Mouse (Mus musculus) left cerebral cortex, adult 2 months (tissue): ENCODE results near the gene Mmadhc. TPM values are rescaled to one million over a fixed set of nuclear protein-coding genes. Genes with fewer than 3 reads are reported as not detected.

ENCODE experiments used
- DNase-seq, 2 experiments: peaks; one replicate each; pipeline ENCODE4 v3.0.0; 2021 to 2022; ENCODE audit warnings: low spot score in 2 of 2, mixed read lengths in 1 of 2; ENCODE audit errors: extremely low spot score in 1 of 2
- H3K27ac ChIP-seq: fragments of 200-600 bp; 2 replicates; pipeline ENCODE4 v1.8.1; 2022
- H3K4me3 ChIP-seq: fragments of 200-600 bp; 2 replicates; pipeline ENCODE4 v1.8.1; 2022
- CTCF ChIP-seq: fragments of 200-600 bp; IDR thresholded peaks from 2 replicates; pipeline ENCODE4 v1.8.1; 2022; ENCODE audit warnings: antibody characterized with exemption, mild to moderate bottlenecking, moderate library complexity
- intact Hi-C: fragments of 180-260 bp; cut with DNase I; formaldehyde crosslinking; loops from one replicate; pipeline ENCODE4 v1.15.1; 2025
- long read RNA-seq, 2 experiments: library from polyadenylated mRNA; stranded (forward); transcript quantifications; one replicate each; pipeline ENCODE4 v2.0.0; 2021; ENCODE audit warnings: borderline mapping rate in 2 of 2
- total RNA-seq, 2 experiments: library from RNA; stranded (reverse); gene quantifications; 2 replicates each; pipeline ENCODE4 v1.2.3; 2021

Mmadhc gene
- total RNA-seq: 10 to 100 TPM; 48.1 to 57.1 TPM
- long read RNA-seq, experiment 1, transcript Mmadhc-201 (8 exons, 1,342 nt): major isoform, 7 of 18 reads
- long read RNA-seq, experiment 1, partial matches to known transcripts: 6 of 18 reads
- long read RNA-seq, experiment 1, other reads (novel, unspliced or antisense): 4 of 18 reads
- long read RNA-seq, experiment 2, transcript Mmadhc-201 (8 exons, 1,342 nt): major isoform, 7 of 20 reads
- long read RNA-seq, experiment 2, partial matches to known transcripts: 9 of 20 reads
- long read RNA-seq, experiment 2, other reads (novel, unspliced or antisense): 3 of 20 reads

DNA sequence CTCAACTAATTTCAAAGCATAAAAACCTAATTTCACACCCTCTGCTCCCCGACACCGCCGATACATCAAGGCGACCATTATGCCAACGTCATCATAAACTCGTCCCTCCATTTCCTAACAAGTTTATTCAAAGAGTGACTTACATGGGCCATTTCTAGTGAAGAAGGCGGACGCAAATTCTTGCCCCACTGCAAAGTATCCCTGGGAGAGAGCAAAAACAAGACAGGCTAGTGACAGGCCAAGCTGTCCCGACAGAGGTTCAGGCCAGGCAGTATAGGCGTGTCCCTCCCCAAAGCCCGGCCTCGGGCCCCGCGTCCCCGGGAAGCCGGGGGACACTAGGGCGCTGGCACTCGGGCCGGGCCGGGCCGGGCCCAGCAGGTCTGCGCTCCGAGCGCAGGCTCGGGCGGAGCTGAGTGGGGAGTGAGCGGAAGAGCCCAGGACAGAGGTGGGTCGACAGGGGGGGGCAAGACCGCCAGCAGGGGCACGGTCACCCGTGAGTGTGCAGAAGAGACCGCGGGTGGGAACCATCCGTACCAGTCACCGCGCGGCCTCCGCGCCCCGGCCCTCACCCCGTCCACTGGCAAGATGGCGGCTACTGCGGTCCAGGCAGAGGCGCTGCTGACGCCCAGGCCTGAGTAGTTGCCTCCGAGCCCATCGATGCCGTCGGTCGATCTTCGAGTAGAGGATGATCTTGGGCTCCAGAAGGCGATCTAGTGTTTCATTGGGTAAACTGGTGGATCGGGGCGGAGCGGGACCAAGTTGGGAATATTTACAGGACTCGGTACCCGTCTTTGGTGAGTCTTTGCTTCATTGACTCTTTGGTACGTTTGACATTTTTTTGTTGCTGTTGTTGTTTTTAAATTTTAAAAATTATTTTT, at the start of gene Mmadhc:
Mmadhc (minus strand) TSS at position 693 of the 878 bp plus-strand sequence.
- Histone ChIP-seq H3K27ac (peak within 1 kb of the TSS; percentile 93), H3K4me3 (peak within 1 kb of the TSS; percentile 73)
- DNase-seq: peak; percentile 89 to 91
- intact Hi-C loops: loop anchor here (2.0 kb wide), 1 partner anchor 1776 kb away; the partner anchor contains the start of gene Rif1
- TF ChIP-seq CTCF: no peak; the same call in 1 of the 2 replicates

DNA sequence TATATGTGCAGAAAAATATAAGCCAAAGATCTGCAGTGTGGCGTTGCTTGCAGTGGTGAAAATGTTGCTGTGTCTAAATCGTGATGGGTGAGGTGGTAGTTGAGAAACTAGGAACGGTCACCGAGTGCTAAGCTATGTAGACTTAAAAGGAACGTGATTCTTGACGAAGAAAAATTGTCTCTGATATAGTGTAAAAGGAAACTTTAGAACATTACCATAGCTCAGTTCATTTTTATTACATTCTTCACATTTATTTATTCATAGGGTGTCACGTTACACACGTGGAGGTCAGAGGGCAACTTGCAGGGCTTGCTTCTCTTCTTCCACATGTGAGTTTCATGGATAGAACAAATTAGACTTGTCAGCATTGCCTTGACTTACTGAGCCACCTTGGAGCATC, 47.0 kb upstream of the Mmadhc start:
- intact Hi-C loops: no loop called here
- Histone ChIP-seq H3K4me3 (no peak overlapping the region), H3K27ac (no peak overlapping the region)
- no peak for TF ChIP-seq CTCF
- DNase-seq: no peak

DNA sequence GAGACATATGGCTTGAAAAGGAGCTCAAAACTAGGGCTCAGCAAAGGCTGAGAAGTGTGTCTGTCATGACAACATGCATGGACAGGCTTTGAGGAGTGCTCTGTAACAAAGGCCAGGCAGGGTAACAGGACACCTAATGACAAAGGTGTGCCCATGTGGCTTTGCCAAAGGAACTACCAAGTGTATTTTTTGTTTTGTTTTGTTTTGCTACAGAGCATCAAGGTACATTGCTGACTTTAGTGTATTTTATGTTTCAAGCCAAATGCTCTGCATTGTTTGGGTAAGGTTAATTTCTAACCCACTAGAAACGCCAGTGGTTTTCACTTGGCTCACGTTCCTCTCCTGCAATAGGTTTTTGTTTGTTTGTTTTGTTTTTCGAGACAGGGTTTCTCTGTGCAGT, 42.5 kb upstream of the Mmadhc start:
- no peak overlapping the region for H3K4me3 ChIP-seq
- DNase-seq: no peak
- no peak overlapping the region for H3K27ac ChIP-seq
- intact Hi-C loops: no loop called here
- TF ChIP-seq CTCF: no peak

DNA sequence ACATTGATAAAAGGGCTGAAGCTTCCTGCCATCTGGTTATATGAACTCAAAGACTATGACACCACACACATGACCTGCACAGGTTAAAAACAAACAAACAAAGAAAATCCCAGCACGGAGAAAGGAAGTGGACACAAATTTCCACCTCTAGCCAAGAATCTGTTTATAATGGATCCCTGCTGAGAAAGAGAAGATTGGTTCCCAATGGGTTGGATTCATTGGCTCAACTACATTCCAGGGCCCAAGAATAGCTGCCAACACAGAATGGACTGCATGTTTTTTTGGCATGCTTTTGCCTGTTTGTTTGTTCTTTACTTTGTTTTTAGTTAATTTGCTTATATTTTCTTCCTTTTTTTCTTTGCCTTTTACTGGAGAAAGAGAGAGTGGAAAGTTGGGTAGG, 41.0 kb upstream of the Mmadhc start:
- no peak overlapping the region for H3K4me3 ChIP-seq
- intact Hi-C loops: no loop called here
- no peak overlapping the region for H3K27ac ChIP-seq
- DNase-seq: no peak
- no peak for TF ChIP-seq CTCF

DNA sequence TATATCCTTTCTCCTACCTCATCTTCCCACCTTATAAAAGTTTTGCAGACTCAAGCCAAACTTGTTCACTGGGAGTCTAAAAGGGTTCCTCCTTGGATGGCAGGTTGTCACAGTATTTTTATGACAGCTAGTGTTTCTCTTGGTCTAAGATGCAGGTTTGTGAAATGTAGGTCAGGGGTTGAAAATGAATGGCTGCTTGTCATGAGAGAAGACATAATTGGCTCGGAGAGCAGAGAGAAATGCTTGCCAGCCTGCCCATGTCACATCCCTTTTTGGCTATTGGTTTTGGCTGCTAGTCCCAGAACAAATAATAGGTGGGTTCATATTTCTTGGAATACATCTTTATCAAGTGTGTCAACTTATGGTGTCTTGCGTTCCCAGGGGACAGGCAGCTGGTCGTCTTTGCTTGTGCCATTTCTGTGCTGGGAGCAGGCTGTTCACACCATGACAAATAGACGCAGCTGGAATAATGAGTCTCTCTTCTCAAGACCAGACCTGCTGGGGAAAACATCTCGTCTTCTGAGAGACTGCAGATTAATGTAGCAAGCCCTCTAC, 35.2 kb upstream of the Mmadhc start:
- no peak for TF ChIP-seq CTCF
- no peak overlapping the region for H3K27ac ChIP-seq
- intact Hi-C loops: no loop called here
- DNase-seq: no peak
- no peak overlapping the region for H3K4me3 ChIP-seq

DNA sequence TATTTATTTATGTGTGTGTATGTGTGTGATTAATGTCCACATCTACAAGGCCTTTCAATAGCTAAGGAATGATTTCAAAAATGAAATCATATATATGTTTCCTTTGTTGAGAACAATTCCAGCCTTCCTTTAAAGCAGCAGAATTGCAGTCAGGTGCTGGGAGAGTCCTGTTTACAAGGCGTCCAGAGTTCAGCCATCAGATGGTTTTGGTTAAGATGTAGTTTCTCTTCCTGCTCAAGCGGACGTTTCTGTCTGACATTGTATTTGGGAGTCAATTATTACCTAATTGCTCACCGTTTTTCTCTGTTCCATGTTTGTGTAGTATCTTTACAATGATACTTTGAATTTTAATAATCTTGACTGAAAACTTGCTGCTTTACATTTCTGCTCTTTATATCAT, 31.6 kb upstream of the Mmadhc start:
- no peak overlapping the region for H3K27ac ChIP-seq
- DNase-seq: no peak
- intact Hi-C loops: no loop called here
- no peak for TF ChIP-seq CTCF
- H3K4me3 ChIP-seq: no peak overlapping the region

DNA sequence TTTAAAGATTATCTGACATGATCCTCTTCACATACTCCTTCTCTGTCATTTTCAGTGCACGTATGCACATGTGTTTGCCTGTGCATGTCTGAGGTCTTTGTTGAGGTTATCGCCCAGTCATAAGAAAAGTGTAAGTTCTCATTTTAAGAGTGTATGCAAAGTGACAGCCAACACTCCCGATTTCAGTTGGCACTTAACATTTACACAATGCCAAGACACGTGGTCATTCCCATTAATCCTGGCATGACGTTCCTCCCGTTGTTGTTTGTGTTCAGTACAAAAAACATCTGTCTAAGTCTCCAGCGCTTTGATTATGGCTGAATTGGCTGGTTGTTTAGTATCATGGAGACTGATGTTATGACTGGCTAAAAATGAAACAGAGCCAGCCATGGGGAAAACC, 28.2 kb upstream of the Mmadhc start:
- DNase-seq: no peak
- intact Hi-C loops: no loop called here
- no peak overlapping the region for H3K27ac ChIP-seq
- no peak for TF ChIP-seq CTCF
- no peak overlapping the region for H3K4me3 ChIP-seq

DNA sequence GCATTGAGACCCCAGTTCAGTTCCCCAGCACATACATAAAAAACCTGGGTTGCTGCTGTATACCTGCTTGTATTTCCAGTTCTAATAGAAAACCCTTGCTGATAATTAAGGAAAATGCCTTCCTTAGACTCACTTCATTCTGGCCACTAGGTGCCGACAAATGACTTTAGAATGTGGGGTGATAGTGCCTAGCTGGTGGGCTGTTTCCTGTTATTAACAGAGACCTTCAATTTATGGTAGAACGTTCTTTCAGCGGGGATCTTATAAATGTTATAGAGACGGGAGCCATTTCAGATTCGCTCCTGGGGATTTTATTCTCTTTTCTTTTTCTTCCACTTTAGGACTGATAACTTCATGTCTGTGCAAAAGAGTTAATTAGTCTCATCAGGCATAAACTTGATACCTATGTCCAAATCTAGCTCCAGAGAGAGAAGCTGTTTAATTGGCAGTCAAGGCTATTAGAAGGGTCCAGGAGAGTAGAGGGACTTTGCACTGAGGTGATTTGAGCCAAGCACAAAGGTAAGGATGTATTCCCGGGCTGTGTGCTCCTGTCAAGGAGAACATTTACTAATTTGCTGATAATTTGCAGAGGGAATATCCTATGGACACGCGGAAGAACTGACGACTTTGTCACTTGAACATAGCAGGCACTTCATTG, 10.2 kb upstream of the Mmadhc start:
- Histone ChIP-seq H3K4me3 (no peak overlapping the region), H3K27ac (no peak overlapping the region)
- intact Hi-C loops: loop anchor here (1.0 to 10.0 kb wide), 3 partner anchors 668 to 1524 kb away; partner anchors contain the start of gene Rnd3
- peak; percentile 76 for TF ChIP-seq CTCF
- peak; percentile 34 to 47 for DNase-seq

DNA sequence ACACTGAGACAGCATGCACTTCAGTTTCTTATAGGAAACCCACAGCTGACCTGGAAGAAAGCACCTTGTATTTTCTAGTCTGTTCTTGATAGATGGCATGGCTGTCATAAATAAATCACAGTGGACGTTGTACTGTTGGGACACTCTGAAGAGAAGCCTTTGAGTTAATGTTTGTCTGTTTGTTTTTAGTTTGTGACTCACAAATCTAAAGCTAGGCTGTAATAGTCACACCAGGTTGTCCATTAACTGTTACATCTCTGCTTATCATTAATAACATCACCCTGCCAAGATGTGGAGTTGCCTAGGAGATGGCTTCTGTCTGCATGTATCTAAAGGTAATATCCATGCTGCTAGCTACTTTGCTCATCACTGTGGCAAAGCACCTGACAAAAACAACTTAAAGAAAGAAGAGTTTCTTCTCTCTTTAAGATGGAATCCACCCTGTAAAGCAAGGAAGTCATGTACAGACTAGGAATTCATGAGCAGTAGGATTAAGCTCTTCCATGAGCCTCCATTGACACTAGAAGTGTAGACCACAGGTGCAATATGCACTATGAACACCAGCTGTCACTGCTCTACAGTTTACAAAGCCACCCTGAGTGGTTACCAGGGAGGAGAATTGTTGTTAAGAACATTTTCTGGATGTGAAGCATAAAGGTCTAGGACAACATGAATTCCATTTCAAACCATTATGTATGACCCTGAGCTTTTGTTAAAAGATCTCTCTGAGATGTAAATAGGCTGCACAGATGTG, 8.4 kb upstream of the Mmadhc start:
- no peak overlapping the region for H3K4me3 ChIP-seq
- H3K27ac ChIP-seq: no peak overlapping the region
- no peak for DNase-seq
- intact Hi-C loops: loop anchor here (1.0 to 10.0 kb wide), 3 partner anchors 670 to 1610 kb away; partner anchors contain the start of gene Rnd3
- peak; percentile 63 for TF ChIP-seq CTCF

DNA sequence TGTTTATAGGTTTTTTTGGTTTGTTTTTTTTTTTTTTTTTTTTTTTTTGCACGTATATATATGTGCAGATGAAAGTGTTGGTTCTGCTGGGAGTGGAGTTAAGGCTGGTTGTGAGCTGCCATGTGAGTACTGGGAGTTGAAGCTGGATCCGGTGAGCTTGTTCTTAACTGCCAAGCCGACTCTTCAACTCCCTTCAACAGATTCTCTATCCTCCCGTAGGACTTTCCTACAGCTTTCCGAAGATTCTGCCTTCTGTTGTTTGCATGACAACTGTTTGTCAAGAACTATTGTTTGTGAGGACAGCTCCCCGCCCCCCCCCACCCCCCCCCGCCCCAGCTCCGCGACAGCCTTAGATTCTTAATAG, 368 bp upstream of the Mmadhc start:
- H3K4me3 ChIP-seq: peak overlapping the region; percentile 73
- no peak for TF ChIP-seq CTCF
- intact Hi-C loops: loop anchor here (2.0 kb wide), 1 partner anchor 1776 kb away; the partner anchor contains the start of gene Rif1
- no peak for DNase-seq
- H3K27ac ChIP-seq: no peak overlapping the region

DNA sequence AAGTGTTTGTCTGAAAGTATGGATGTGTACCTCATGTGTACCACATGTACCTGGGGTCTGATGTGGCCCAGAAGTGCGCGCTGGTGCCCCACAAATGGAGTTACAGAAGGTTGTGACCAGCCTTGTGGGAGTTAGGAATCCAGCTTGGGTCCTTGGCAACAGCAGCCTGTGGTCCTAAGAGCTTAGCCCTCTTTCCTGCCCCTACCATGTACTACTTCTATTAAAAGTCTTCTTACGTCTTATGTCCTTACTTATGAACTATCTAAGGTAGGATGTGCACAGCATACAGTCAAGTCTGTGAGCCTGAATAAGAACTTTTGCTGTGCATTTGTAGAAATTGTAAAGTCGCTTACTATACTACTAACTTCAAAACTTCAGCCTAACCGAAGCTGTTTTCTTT, 1.0 kb downstream of the Mmadhc start:
- intact Hi-C loops: no loop called here
- DNase-seq: no peak
- TF ChIP-seq CTCF: no peak
- H3K27ac ChIP-seq: no peak overlapping the region
- H3K4me3 ChIP-seq: peak overlapping the region; percentile 73
